Mouse (Mus musculus) v-Abl transformed pro-B cells (cell line): ENCODE measurements around the gene Ptprt.

Experiments used
- in situ Hi-C, 2 experiments: fragments of 400-800 bp; cut with MboI; formaldehyde crosslinking; loops; one replicate each; pipeline ENCODE4 v1.15.1; 2025; ENCODE audit not compliant: unreplicated experiment in 2 of 2

Gene Ptprt

GRCm38 (mm10) chr2:162613480-162613879, 47.5 kb downstream of the Ptprt start:
- in situ Hi-C loops: no loop called here

GRCm38 (mm10) chr2:162602721-162603120, 58.2 kb downstream of the Ptprt start:
- in situ Hi-C loops: no loop called here

GRCm38 (mm10) chr2:162591388-162591787, 69.6 kb downstream of the Ptprt start:
- in situ Hi-C loops: no loop called here

GRCm38 (mm10) chr2:162581651-162582050, 79.3 kb downstream of the Ptprt start:
- in situ Hi-C loops: no loop called here

- in situ Hi-C loops: no loop called here
Observed at GRCm38 (mm10) chr2:162577819-162578218, 83.1 kb downstream of the Ptprt start.

- in situ Hi-C loops: no loop called here
Observed at GRCm38 (mm10) chr2:162572851-162573250, 88.1 kb downstream of the Ptprt start.

- in situ Hi-C loops: no loop called here
Observed at GRCm38 (mm10) chr2:162571037-162571436, 89.9 kb downstream of the Ptprt start.

- in situ Hi-C loops: no loop called here
Observed at GRCm38 (mm10) chr2:162568308-162569100, 92.4 kb downstream of the Ptprt start.

GRCm38 (mm10) chr2:162548312-162548711, 112.6 kb downstream of the Ptprt start:
- in situ Hi-C loops: no loop called here

- in situ Hi-C loops: no loop called here
Observed at GRCm38 (mm10) chr2:162531638-162532037, 129.3 kb downstream of the Ptprt start.

- in situ Hi-C loops: no loop called here
Observed at GRCm38 (mm10) chr2:162528911-162529310, 132.0 kb downstream of the Ptprt start.

- in situ Hi-C loops: no loop called here
Observed at GRCm38 (mm10) chr2:162515993-162516392, 145.0 kb downstream of the Ptprt start.

GRCm38 (mm10) chr2:162513072-162513471, 147.9 kb downstream of the Ptprt start:
- in situ Hi-C loops: no loop called here

- in situ Hi-C loops: no loop called here
Observed at GRCm38 (mm10) chr2:162512094-162512493, 148.9 kb downstream of the Ptprt start.

- in situ Hi-C loops: no loop called here
Observed at GRCm38 (mm10) chr2:162509016-162509415, 151.9 kb downstream of the Ptprt start.

- in situ Hi-C loops: no loop called here
Observed at GRCm38 (mm10) chr2:162507664-162508063, 153.3 kb downstream of the Ptprt start.

GRCm38 (mm10) chr2:162504850-162505249, 156.1 kb downstream of the Ptprt start:
- in situ Hi-C loops: no loop called here

- in situ Hi-C loops: no loop called here
Observed at GRCm38 (mm10) chr2:162499501-162499915, 161.4 kb downstream of the Ptprt start.

- in situ Hi-C loops: no loop called here
Observed at GRCm38 (mm10) chr2:162498191-162498590, 162.8 kb downstream of the Ptprt start.

GRCm38 (mm10) chr2:162484036-162484435, 176.9 kb downstream of the Ptprt start:
- in situ Hi-C loops: no loop called here

- in situ Hi-C loops: no loop called here
Observed at GRCm38 (mm10) chr2:162443106-162443505, 217.8 kb downstream of the Ptprt start.

- in situ Hi-C loops: no loop called here
Observed at GRCm38 (mm10) chr2:162436646-162437045, 224.3 kb downstream of the Ptprt start.
